Mouse (Mus musculus): Measurements from ENCODE around the gene Psmd13.

GRCm38 (mm10) chr7:140874224-140874623 is 7.5 kb upstream of the Psmd13 start:
- TF ChIP-seq POLR2A (IDR thresholded peaks at IDR 0.05; ENCODE audit: low read depth, low read length) (no peak), CTCF (IDR thresholded peaks at IDR 0.05; ENCODE audit: extremely low read depth, insufficient read depth, insufficient read length, insufficient replicate concordance) (no peak)
